28 mouse cellular contexts compared by ENCODE assay signal in the genomic region with DNA sequence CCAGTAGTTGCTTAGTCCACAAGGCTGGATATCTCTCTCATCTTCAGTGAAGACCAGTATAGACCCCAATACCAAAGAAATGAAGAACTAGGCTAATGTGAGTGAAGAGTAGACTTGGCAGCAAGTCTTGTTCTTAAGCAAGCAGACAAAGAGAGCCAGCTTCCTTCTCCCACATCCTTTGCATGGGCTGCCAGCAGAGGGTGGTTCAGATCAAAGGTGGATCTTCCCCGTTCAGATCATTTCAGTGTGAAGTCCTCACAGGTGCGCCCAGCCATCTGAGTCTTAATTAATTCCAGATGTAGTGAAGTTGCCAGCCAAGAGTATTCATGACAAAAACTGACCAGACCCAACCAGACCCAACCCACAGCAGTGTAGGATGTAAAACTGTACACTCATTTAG. TPM values are rescaled to one million over a fixed set of nuclear protein-coding genes. Genes with fewer than 3 reads are reported as not detected.
DNase-seq lines count a peak whose midpoint lies in the region; ATAC-seq lines count a peak whose summit lies in the region.
"Had no signal": no experiment of that assay in that cellular context is flagged by ENCODE, and none has a peak within 500 bp of the region (broad histone marks: within the 10 kb centered on the region; RNA-seq: fewer than 3 reads in every experiment).

No protein-coding gene starts in this region.

- peaks cover 2% of the 10 kb centered on the region; the same call in 1 of the 2 replicates for H3K36me3 ChIP-seq in hindbrain, embryonic 16.5 days (ENCODE audit: control insufficient read depth, insufficient read depth, low read length)

- no peaks in the 10 kb centered on the region for H3K9me3 ChIP-seq in hindbrain, embryonic 16.5 days (ENCODE audit: control insufficient read depth, low read length)
- H3K9me3 ChIP-seq: embryonic facial prominence, embryonic 15.5 days; forebrain, embryonic 10.5 days; forebrain, embryonic 15.5 days; heart, embryonic 10.5 days; hindbrain, embryonic 13.5 days had no signal

- DNase-seq in thymus, postnatal 14 days: peak; percentile 48
- no peak for DNase-seq in thymus, postnatal 10 days (ENCODE audit: low spot score in 2 of 2)
- DNase-seq in T-cell, adult 2 months (ENCODE audit: low spot score): peak; percentile 58
- no peak for DNase-seq in lung, postnatal 25 days (ENCODE audit: low spot score)
- DNase-seq in kidney, postnatal 10 days: no peak
- DNase-seq: adrenal gland, adult 8-10 months; adrenal gland, postnatal 36 days; cerebellum, adult 11 months; cerebellum, adult 8-10 months; cerebellum, postnatal 14 days; embryo, embryonic 11 days; gastrocnemius, postnatal 10 days; heart, adult 18-20 months; heart, postnatal 10 days; heart, postnatal 4 days had no signal

- H3K4me1 ChIP-seq in hindbrain, embryonic 16.5 days (ENCODE audit: control insufficient read depth, insufficient read depth, low read depth, low read length): no peaks in the 10 kb centered on the region
- H3K4me1 ChIP-seq: embryonic facial prominence, embryonic 15.5 days; forebrain, embryonic 10.5 days; forebrain, embryonic 15.5 days; hindbrain, embryonic 13.5 days had no signal

- H3K4me2 ChIP-seq in hindbrain, embryonic 16.5 days (ENCODE audit: low read length): no peak overlapping the region
- H3K4me2 ChIP-seq: embryonic facial prominence, embryonic 15.5 days; forebrain, embryonic 15.5 days; hindbrain, embryonic 13.5 days had no signal

- H3K27ac ChIP-seq in hindbrain, embryonic 16.5 days (ENCODE audit: low read depth, low read length): no peak overlapping the region
- H3K27ac ChIP-seq: forebrain, embryonic 10.5 days; forebrain, embryonic 15.5 days; heart, embryonic 10.5 days; hindbrain, embryonic 13.5 days had no signal

- peak; percentile 30 for ATAC-seq in inflammation-experienced regulatory T-cells, adult 6 months
- no peak for ATAC-seq in hindbrain, embryonic 16.5 days
- ATAC-seq: forebrain, embryonic 15.5 days; Patski had no signal

- 87% methylated on average over 2 of the region's 2 CpGs for WGBS in hindbrain, embryonic 16.5 days

- no peak overlapping the region for H3K9ac ChIP-seq in hindbrain, embryonic 16.5 days (ENCODE audit: low read depth, low read length)
- H3K9ac ChIP-seq: embryonic facial prominence, embryonic 15.5 days; forebrain, embryonic 15.5 days; hindbrain, embryonic 13.5 days had no signal

- H3K27me3 ChIP-seq in hindbrain, embryonic 16.5 days (replicated peaks; ENCODE audit: control insufficient read depth, insufficient read depth, low read length): no peaks in the 10 kb centered on the region
- H3K27me3 ChIP-seq: CH12.LX; embryonic facial prominence, embryonic 15.5 days; forebrain, embryonic 15.5 days; hindbrain, embryonic 13.5 days; Patski had no signal

- no peak overlapping the region for H3K4me3 ChIP-seq in hindbrain, embryonic 16.5 days (ENCODE audit: low read length)
- H3K4me3 ChIP-seq: embryonic facial prominence, embryonic 15.5 days; erythroblast, embryonic 14.5 days; forebrain, embryonic 10.5 days; forebrain, embryonic 15.5 days; heart, embryonic 10.5 days; hindbrain, embryonic 13.5 days had no signal

RNA-seq across cellular contexts. Expression of a gene that starts 16.5 kb away (rescaled TPM):
- polyA plus RNA-seq in inflammation-experienced regulatory T-cells, adult 6 months (2017; shearing (Covaris generic)): not detected
- not detected in 2 replicates for polyA plus RNA-seq in hindbrain, embryonic 16.5 days (2015; fragmentation: Nextera tagmentation; extraction: Ambion mirVana)
- polyA plus RNA-seq: embryonic facial prominence, embryonic 11.5 days; embryonic facial prominence, embryonic 15.5 days; erythroblast, embryonic 14.5 days; forebrain, embryonic 10.5 days; forebrain, embryonic 15.5 days; frontal cortex, adult 2 months; heart, embryonic 10.5 days; heart, embryonic 14.5 days; hindbrain, embryonic 13.5 days; Patski had no signal

RNA-seq across cellular contexts. Expression of a gene that starts 53.0 kb away (rescaled TPM):
- 100 to 1,000 TPM; 108 to 142 (median 140) TPM for polyA plus RNA-seq in inflammation-experienced regulatory T-cells, adult 6 months (2017; shearing (Covaris generic))
- polyA plus RNA-seq in hindbrain, embryonic 16.5 days (2015; fragmentation: Nextera tagmentation; extraction: Ambion mirVana): 0.81 and 1.2 TPM in 2 replicates
- polyA plus RNA-seq: Patski had no signal

Comparison
In these comparisons a context has a peak if more than half of its experiments do, and no peak if none do; other contexts are left out.
1. DNase-seq: peak in thymus, postnatal 14 days (single experiment) and T-cell, adult 2 months (single experiment); none in thymus, postnatal 10 days (0 of 2), lung, postnatal 25 days (single experiment) and kidney, postnatal 10 days (single experiment).
2. RNA of a gene that starts 53.0 kb away (polyA plus RNA-seq): 108 to 142 TPM in inflammation-experienced regulatory T-cells, adult 6 months; 0.81 to 1.2 TPM in hindbrain, embryonic 16.5 days; every median in the first group is over 10 times any median in the second.